In genomic region chr10:40597177-40597576, GRCm38 (mm10) we compare ENCODE assay signal across 18 mouse cellular contexts. TPM values are rescaled to one million over a fixed set of nuclear protein-coding genes. Genes with fewer than 3 reads are reported as not detected.
A peak's percentile ranks its signal among the peaks of the same experiment; 100 is the strongest.
DNase-seq lines count a peak whose midpoint lies in the region; TF ChIP-seq lines count a peak whose summit lies in the region.
"Had no signal": no experiment of that assay in that cellular context is flagged by ENCODE, and none has a peak within 500 bp of the region (broad histone marks: within the 10 kb centered on the region; RNA-seq: fewer than 3 reads in every experiment).

No protein-coding gene starts in this region.

- DNase-seq in gastrocnemius, adult 18-20 months (ENCODE audit: low spot score) = peak; percentile 7
- no peak for DNase-seq in gastrocnemius, postnatal 4 days (ENCODE audit: low spot score in 2 of 2)
- DNase-seq in left cerebral cortex, postnatal 14 days (ENCODE audit: low spot score in 2 of 2) = peak; percentile 11 to 13
- DNase-seq in left cerebral cortex, postnatal 4 days = no peak
- peak; percentile 60 for DNase-seq in Muller cell, postnatal 12 days (ENCODE audit: inconsistent ontology term)
- no peak for DNase-seq in spleen, postnatal 4 days (ENCODE audit: low spot score in 2 of 2)
- DNase-seq in cerebellum, postnatal 36 days = no peak
- DNase-seq: kidney, postnatal 14 days; liver, postnatal 0 days; thymus, adult 2 months had no signal

- H3K4me1 ChIP-seq in embryonic fibroblast, embryonic 13.5 days (ENCODE audit: control insufficient read depth, insufficient read depth, low read length) = no peaks in the 10 kb centered on the region
- H3K4me1 ChIP-seq: forebrain, embryonic 10.5 days; midbrain, embryonic 15.5 days had no signal

- no peak for TF ChIP-seq CTCF in embryonic fibroblast, embryonic 13.5 days (IDR thresholded peaks at IDR 0.05; ENCODE audit: borderline replicate concordance, insufficient read depth, low read length)

- H3K4me3 ChIP-seq in embryonic fibroblast, embryonic 13.5 days (ENCODE audit: insufficient read depth, low read length) = no peak overlapping the region
- H3K4me3 ChIP-seq: forebrain, embryonic 10.5 days; midbrain, embryonic 15.5 days had no signal

- no peak for TF ChIP-seq POLR2A in embryonic fibroblast, embryonic 13.5 days (IDR thresholded peaks at IDR 0.05; ENCODE audit: low read depth, low read length)

- intact Hi-C loops in left cerebral cortex, postnatal 14 days (cut with DNase I) = no loop called here
- intact Hi-C loops in left cerebral cortex, postnatal 4 days (cut with DNase I) = no loop called here

- peak overlapping the region; percentile 29; the same call in 1 of the 2 replicates for H3K27ac ChIP-seq in embryonic fibroblast, embryonic 13.5 days (ENCODE audit: insufficient read depth, low read length)
- H3K27ac ChIP-seq: forebrain, embryonic 10.5 days; midbrain, embryonic 15.5 days had no signal

RNA-seq across cellular contexts. Expression of gene Slc22a16, which starts 27.0 kb away (rescaled TPM):
- not detected for total RNA-seq in gastrocnemius, adult 18-20 months (2021)
- not detected for total RNA-seq in gastrocnemius, postnatal 4 days (2021)
- total RNA-seq in left cerebral cortex, postnatal 14 days (2021) = not detected
- total RNA-seq in left cerebral cortex, postnatal 4 days (2021) = not detected
- polyA plus RNA-seq in embryonic fibroblast, embryonic 13.5 days (2011; ENCODE audit: insufficient read length, low read depth, missing spikeins) = not detected in 2 replicates
- polyA plus RNA-seq: CD4-positive, CD25-positive, alpha-beta regulatory T cell, adult 4 months; cortical plate, adult 2 months; forebrain, embryonic 10.5 days; hindbrain, embryonic 16.5 days; liver, postnatal 0 days; midbrain, embryonic 15.5 days; neural tube, embryonic 14.5 days; spleen, adult 2 months; thymus, adult 2 months had no signal

RNA-seq across cellular contexts. Expression of gene Ddo, which starts 32.6 kb away (rescaled TPM):
- 10 to 100 TPM; 19.9 to 20.8 TPM for total RNA-seq in gastrocnemius, adult 18-20 months (2021)
- 10 to 100 TPM; 21.3 to 22.5 TPM for total RNA-seq in gastrocnemius, postnatal 4 days (2021)
- 1 to 10 TPM; 5.5 to 7.2 TPM for total RNA-seq in left cerebral cortex, postnatal 14 days (2021)
- total RNA-seq in left cerebral cortex, postnatal 4 days (2021) = 1 to 10 TPM; 2.2 to 2.4 TPM
- not detected in 2 replicates for polyA plus RNA-seq in embryonic fibroblast, embryonic 13.5 days (2011; ENCODE audit: insufficient read length, low read depth, missing spikeins)

Comparison
In these comparisons a context has a peak if more than half of its experiments do, and no peak if none do; other contexts are left out.
1. DNase-seq: peak in gastrocnemius, adult 18-20 months (single experiment), left cerebral cortex, postnatal 14 days (2 of 2) and Muller cell, postnatal 12 days (single experiment); none in gastrocnemius, postnatal 4 days (0 of 2), left cerebral cortex, postnatal 4 days (single experiment), spleen, postnatal 4 days (0 of 2) and cerebellum, postnatal 36 days (0 of 2).